Mouse (Mus musculus) urinary bladder, postnatal 36 days (tissue): ENCODE measurements around the gene Rhbdf2.
"Not testable (repeated sequence)": the region's sequence is repeated elsewhere in the genome, so short reads cannot be mapped to it uniquely, and the experiment has no call there.

Source experiments
- DNase-seq, 2 experiments: peaks; one replicate each; pipeline ENCODE4 v3.0.0; 2022; ENCODE audit warnings: low spot score in 2 of 2, mixed read lengths in 1 of 2

The Rhbdf2 gene

DNA sequence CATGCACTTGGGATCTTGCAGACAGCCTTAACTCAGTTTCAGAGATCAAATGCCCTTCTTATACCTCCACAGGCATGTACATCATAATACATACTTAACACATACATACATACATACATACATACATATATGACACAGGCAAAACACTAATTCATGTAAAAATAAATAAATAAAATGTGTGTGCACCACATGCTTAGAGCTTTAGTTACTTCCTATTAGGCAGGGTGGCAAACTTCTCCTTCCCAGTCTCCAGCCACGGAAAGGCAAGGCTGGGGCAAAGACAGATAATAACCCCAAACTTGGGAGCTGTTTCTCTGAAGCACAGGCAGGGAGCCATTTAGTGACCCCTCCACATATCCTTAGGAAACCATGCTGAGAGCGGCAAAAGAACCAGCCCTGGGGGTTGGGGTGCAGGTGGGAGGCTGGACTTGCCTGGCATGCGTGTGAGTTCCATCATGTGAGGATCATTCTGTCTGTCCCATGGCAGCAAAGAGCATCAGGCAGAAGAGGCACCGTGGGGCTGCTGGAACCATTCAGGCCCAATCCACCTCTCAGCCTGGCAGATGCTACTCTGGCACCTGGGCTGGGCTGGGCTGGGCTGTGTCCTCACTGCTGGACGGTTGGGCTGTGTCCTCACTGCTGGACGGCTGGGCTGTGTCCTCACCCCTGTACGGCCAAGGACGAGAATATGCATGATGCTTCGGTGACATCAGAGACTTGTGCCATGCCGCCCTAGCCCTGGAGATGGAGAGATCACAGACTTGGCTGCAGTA, at the start of gene Rhbdf2:
Gene Rhbdf2 (minus strand): TSS at position 721 of the 773 bp plus-strand sequence.
- no peak for DNase-seq

DNA sequence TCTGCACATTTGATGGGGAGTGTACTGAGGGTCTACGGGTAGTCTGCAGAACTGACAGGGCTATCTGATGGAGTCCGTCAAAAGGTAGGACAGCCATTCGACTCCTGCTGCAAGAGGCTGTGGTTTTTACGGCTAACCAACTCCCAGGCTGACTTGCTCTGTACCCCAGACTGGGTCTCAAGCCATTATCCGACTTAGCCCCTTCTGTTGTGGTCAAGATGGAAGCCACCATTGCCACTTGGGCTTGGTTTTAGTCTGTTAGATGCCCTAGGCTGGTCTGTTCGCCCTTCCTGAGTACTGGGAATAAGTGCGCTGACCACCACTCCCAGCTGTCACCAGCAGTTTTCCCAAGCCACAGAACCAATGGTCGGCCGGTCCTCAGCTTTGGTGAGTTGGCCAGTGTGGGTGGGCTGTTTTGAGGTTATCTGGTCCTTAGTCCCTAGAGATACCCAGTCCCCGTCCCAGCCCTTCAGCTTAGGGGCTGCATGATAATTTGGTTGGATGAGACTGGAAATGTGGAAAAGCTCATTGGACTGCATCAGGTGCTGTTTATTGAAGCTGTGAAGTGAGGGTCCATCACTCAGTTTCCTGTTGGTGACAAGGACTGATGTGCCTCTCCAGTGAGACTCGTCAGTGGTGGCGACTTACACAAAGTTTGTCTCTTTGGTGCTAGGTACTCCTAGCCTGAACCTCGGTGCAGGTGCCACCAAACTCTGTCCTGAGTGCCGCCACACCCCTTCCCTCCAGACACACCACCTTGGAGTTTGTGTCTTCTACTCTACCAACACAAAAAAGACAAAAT, 49.6 kb upstream of the Rhbdf2 start:
- DNase-seq = no peak

DNA sequence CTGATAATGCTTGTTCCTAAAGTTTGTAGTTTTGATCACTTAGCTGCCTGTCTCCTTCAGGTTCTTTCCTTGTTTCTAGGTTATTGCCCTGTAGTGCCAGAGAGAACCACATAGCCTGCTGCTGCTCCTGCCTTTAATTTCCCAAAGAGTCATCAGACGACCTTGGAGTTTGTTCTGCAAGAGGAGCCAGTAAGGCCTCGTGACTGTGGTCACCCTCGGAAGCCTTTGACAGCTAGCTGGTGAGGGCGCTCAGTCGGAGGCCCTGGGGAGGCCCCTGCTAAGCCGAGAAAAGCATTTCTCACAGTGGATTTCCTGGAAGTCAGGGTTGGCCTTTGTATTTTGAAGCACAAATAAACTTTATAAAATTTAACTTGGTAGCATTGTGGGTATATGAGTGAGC, 48.6 kb upstream of the Rhbdf2 start:
- DNase-seq = not testable (repeated sequence)

GRCm38 (mm10) chr11:116674616-116675379, 48.0 kb upstream of the Rhbdf2 start:
- no peak for DNase-seq

DNA sequence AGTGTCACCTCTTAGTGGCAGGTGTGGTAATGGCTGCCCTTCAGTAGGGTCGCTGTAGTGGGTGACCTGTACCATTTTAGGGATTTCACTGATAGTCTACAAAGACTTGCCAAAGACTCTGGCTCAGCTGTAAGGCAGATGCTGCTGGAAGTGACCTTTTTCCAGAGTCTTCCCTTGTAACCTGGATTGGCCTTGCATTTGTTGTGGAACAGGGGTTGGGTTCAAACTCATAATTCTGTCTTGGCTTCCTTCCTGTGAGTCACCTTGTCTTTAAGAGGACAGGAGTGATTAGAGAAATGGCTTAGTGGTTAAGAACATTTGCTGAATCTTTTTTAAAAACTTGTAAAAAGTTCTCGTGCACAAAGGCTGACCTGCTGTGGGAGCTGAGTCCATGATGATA, 46.6 kb upstream of the Rhbdf2 start:
- DNase-seq = no peak

- DNase-seq = no peak
Observed at GRCm38 (mm10) chr11:116672595-116672994, 45.8 kb upstream of the Rhbdf2 start.

DNA sequence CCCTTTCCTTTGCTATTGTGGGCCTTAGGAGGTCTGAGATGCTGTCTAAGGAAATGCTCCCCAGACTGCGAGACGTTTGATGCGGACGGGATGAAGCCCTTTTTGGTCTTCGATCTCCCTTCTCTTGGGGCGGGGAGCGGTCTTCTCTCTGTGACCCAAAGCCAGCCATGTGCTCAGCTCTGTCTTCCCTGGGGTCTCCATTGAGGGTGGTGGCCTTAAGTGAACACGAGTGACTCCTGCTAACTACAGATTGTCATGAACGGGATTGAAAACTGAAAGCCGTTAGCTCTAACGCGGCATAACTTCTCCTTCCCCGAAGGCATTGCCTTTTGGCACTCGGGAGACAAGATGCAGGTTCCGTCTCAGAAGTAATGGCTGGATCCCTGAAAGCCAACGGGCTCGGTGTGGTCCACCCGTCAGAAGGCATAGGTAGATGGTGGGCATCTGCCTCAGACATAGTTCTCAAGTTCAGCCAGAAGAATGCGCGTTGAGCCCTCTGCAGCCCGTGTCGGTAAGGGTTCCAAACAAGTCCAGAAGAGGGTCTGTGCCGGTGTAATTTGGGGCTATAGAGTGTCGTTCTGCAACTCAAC, 45.1 kb upstream of the Rhbdf2 start:
- no peak for DNase-seq

DNA sequence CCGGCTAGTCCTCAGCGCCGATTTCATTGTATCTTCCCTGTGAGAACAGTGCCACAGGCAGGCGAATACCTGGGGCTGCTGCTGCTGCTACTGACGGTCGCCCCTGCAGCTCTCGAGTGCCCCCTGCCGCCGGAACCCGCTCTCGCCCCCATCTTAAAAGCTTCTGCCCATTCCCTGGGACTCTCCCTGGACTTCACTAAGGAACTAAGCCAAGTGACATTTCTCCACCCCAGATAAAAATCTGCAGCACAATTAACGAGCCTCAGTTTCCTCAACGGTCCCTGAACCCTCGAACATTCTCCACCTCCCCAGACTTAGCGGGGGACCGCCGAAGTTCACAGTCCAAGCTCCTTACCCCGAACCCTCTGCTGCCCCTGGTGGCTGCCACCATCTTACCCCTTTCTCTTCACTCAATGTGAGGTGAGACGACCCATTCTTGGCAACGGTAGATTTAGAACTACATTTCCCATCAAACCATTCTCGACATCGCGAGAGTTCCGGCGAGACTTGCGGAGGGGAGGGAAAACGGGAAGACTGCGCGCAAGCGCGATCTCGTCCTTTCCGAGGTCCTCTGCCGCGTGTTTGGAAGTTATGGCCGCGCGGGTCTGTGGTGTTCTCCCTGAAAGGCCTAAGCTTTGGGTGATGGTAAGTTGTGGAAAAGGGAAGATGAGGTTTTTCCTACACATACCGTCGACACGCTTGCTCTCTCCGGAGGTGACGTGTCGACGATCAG, 44.5 kb upstream of the Rhbdf2 start:
- DNase-seq = peak; percentile 97

DNA sequence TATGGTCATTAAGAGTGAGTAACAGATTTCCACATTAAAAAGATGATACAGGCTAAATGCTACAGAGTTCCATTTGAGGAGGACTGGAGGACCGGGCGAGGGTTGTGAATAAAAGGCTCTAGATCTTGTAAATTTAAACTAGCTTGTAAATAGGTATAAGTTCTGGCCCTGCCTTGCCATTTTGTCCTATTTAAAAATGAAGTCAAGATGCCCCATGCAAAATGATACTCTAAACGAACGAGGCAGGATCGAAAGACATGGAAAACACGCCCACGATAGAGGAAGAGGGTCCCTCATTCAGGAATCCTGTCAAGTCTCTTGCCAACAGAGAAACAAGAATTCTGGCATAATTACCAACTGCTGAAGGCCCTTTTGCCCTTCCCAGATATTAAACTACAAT, 43.6 kb upstream of the Rhbdf2 start:
- no peak for DNase-seq

GRCm38 (mm10) chr11:116669787-116670365, 43.1 kb upstream of the Rhbdf2 start:
- no peak for DNase-seq

GRCm38 (mm10) chr11:116669316-116669715, 42.5 kb upstream of the Rhbdf2 start:
- DNase-seq = no peak

DNA sequence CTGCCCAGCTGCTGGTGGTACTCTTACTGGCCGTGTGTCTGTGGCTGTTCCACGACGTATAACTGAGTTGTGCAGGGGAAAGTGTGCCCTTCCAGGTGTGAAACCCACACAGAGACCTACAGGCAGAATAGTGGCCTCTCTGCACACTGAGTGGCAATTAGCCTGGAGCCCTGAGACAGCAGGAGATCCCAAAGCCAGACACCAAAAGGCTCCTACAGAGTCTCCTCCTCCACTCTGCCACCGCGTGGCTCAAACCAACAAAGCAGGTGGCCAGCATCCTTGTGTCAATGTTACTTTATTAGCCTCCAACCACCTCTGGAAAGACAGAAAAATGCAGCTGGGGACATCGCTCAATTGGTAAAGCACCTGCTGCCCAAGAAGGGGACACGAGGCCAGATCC, 42.0 kb upstream of the Rhbdf2 start:
- DNase-seq = no peak

- DNase-seq = no peak
Observed at GRCm38 (mm10) chr11:116668381-116668825, 41.6 kb upstream of the Rhbdf2 start.

- DNase-seq = no peak
Observed at GRCm38 (mm10) chr11:116667930-116668329, 41.1 kb upstream of the Rhbdf2 start.

- not testable (repeated sequence) for DNase-seq
Observed at GRCm38 (mm10) chr11:116667012-116667411, 40.2 kb upstream of the Rhbdf2 start.

DNA sequence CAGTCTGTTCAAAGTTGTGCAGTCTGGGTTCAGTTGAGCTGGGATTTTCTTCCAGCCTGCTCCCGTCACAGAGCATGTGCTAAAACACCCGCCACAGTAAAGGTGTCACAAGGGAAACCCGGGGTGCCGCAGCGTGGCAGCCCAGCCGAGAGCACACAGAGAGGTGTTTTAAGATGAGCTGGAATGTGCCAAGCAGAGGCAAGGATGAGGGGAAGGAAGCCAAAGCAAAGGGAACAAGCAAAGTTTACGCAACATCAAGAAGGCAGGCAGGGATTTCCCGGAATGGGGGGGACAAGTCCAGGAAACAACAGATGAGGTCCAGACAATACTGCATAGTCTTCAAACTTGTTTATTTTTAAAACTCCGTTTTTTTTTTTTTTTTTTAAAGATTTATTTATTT, 39.7 kb upstream of the Rhbdf2 start:
- peak in 1 of 2 experiments; percentile 41 for DNase-seq

- no peak for DNase-seq
Observed at GRCm38 (mm10) chr11:116665289-116665688, 38.5 kb upstream of the Rhbdf2 start.

- no peak for DNase-seq
Observed at GRCm38 (mm10) chr11:116661948-116662377, 35.1 kb upstream of the Rhbdf2 start.

DNA sequence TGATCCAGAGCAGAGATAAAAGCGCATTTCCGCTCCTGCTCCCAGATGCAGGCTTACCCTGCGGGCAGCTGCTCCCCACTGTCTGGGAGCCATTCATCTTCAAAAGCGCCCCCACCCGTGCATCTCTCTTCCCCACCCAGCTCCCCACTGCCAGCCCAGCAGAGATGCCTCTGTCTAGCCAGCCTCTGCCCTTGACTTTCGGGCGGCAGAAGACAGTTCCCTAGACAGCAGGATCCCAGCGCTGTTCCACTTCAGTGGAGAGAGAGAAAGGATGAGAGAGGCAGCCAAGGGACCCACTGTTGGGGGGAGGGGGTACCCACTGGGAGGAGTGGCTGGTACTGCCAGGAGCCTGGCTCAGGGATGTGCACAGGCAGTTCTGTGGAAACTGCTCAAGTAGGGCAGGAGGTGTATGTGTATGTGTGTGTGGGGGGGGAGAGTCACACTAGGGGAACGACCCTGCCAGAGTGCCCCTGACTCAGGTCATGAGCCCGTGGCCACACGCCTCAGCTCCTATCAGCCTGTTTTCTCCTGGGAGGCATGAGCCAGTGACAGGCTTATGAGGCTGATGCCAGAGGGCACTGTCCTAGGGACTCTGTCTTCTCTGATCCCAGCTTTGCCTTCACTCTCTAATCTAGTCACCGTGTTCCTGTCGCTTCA, 34.6 kb upstream of the Rhbdf2 start:
- DNase-seq = no peak

- no peak for DNase-seq
Observed at GRCm38 (mm10) chr11:116660181-116660580, 33.4 kb upstream of the Rhbdf2 start.
